Mouse (Mus musculus): Measurements from ENCODE around the gene Cdca3.

DNA sequence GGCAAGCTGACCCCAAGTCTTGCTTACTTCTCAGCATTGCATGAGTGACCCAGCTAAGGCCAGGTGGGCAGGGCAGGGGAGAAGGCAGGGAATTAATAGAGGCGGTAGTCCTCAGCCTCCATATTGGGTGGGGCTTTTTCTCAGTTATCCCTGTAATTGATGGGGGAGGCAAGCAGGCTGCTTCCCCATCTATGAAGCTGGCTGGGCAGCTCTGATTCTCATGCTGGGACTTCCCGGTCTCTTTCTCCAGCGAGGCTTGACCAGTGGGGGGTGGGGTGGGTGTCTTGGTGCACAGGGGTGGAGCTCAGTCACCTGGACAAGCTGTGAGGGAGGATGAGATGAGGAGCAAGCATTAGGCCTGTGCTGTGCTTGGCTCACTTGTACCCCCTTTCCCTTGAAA lies 32.5 kb downstream of the Cdca3 start:
- TF ChIP-seq CTCF (IDR thresholded peaks at IDR 0.05; ENCODE audit: control insufficient read depth, insufficient read depth, low read length), result no peak
- TF ChIP-seq POLR2A (IDR thresholded peaks at IDR 0.05; ENCODE audit: borderline replicate concordance, control insufficient read depth, low read depth, low read length), result no peak
